Mouse (Mus musculus) megakaryocyte, embryonic 14.5 days (primary cell): ENCODE results near the gene Emp1.

Source experiments
- FLI1 ChIP-seq: IDR thresholded peaks from 2 replicates; pipeline ENCODE4 v1.6.1; 2012; ENCODE audit warnings: low read length, inconsistent platforms, mixed read lengths
- GATA1 ChIP-seq: IDR thresholded peaks from 3 replicates; pipeline ENCODE4 v1.6.1; 2012; ENCODE audit warnings: mixed read lengths, low read length, inconsistent platforms, borderline replicate concordance

- no peak for TF ChIP-seq GATA1
- TF ChIP-seq FLI1 = no peak
Measured at GRCm38 (mm10) chr6:135430441-135430970, 68.2 kb downstream of the Emp1 start.
